Mouse (Mus musculus): ENCODE results near the gene Stpg2.

Gene Stpg2

GRCm38 (mm10) chr3:139733156-139733555 lies 527.7 kb downstream of the Stpg2 start:
- no peak for DNase-seq (ENCODE audit: low spot score in 2 of 2)

GRCm38 (mm10) chr3:139739388-139739787 lies 533.9 kb downstream of the Stpg2 start:
- DNase-seq (ENCODE audit: low spot score in 2 of 2) = no peak

Data from natural killer cell, adult 2 months (primary cell).